Mouse (Mus musculus) intestine, postnatal 0 days (tissue): ENCODE results near the gene Plekhh3. TPM values are rescaled to one million over a fixed set of nuclear protein-coding genes. Genes with fewer than 3 reads are reported as not detected.
"Not testable (repeated sequence)": the region's sequence is repeated elsewhere in the genome, so short reads cannot be mapped to it uniquely, and the experiment has no call there.

Experiments
- ATAC-seq: fragments of 200-750 bp; cut with Nextera tagmentation; 2 replicates; pipeline ENCODE4 v1.8.0; 2017; ENCODE audit warnings: mild to moderate bottlenecking, moderate TSS enrichment, moderate library complexity
- H3K27ac ChIP-seq: fragments of 300-500 bp; sonication (generic); 2 replicates; pipeline ENCODE4 v1.5.1; 2014; ENCODE audit warnings: mild to moderate bottlenecking, low read depth, low read length, moderate library complexity
- H3K27me3 ChIP-seq: fragments of 300-500 bp; sonication (generic); replicated peaks from 2 replicates; pipeline ENCODE4 v1.6.1; 2014; ENCODE audit warnings: low read length, mixed read lengths; ENCODE audit not compliant: control insufficient read depth, insufficient read depth
- H3K36me3 ChIP-seq: fragments of 300-500 bp; sonication (generic); 2 replicates; pipeline ENCODE4 v1.6.1; 2014; ENCODE audit warnings: mild to moderate bottlenecking, moderate library complexity; ENCODE audit not compliant: control insufficient read depth, insufficient read depth
- H3K4me1 ChIP-seq: fragments of 300-500 bp; sonication (generic); replicated peaks from 2 replicates; pipeline ENCODE4 v1.6.1; 2014; ENCODE audit warnings: antibody characterized with exemption, low read length, mixed read lengths; ENCODE audit not compliant: control insufficient read depth, insufficient read depth
- H3K4me2 ChIP-seq: fragments of 300-500 bp; sonication (generic); replicated peaks from 2 replicates; pipeline ENCODE4 v1.6.1; 2014; ENCODE audit warnings: low read depth, mild to moderate bottlenecking, moderate library complexity
- H3K4me3 ChIP-seq: fragments of 300-500 bp; sonication (generic); 2 replicates; pipeline ENCODE4 v1.5.1; 2014; ENCODE audit warnings: low read depth, low read length
- H3K9ac ChIP-seq: fragments of 300-500 bp; sonication (generic); 2 replicates; pipeline ENCODE4 v1.6.1; 2014; ENCODE audit warnings: mild to moderate bottlenecking, low read depth, low read length
- H3K9me3 ChIP-seq: fragments of 300-500 bp; sonication (generic); 2 replicates; pipeline ENCODE4 v1.6.1; 2016; ENCODE audit warnings: mixed run types; ENCODE audit not compliant: control insufficient read depth
- CTCF ChIP-seq: sonication (generic); IDR thresholded peaks from 2 replicates; pipeline ENCODE4 v1.5.1; 2016; ENCODE audit warnings: low read depth, mild to moderate bottlenecking, control low read depth, antibody characterized with exemption, moderate library complexity
- WGBS: fragments of 180-500 bp; shearing (Covaris S2); extraction: QIAGEN DNeasy Blood & Tissue Kit; methylation state at CpG from one replicate; pipeline ENCODE4 v1.1.7; 2014; 5-methylcytosine and 5-hydroxymethylcytosine counted together
- polyA plus RNA-seq: library from polyadenylated mRNA; unstranded; fragments of >200 nt; fragmentation: Nextera tagmentation; extraction: Ambion mirVana; gene quantifications from 2 replicates; pipeline ENCODE4 v1.2.1, GENCODE M21; 2015

Plekhh3 gene
- polyA plus RNA-seq, 1 experiment from 2014 or later: 7.8 TPM

GRCm38 (mm10) chr11:101164677-101165580, 6.2 kb downstream of the Plekhh3 start:
- WGBS: 66% methylated on average over 35 of the region's 35 CpGs
- Histone ChIP-seq H3K9ac (no peak overlapping the region), H3K4me3 (no peak overlapping the region), H3K9me3 (no peaks in the 10 kb centered on the region), H3K27me3 (no peaks in the 10 kb centered on the region), H3K27ac (no peak overlapping the region), H3K4me1 (peaks cover 14% of the 10 kb centered on the region; the same call in 1 of the 2 replicates), H3K36me3 (peaks cover 67% of the 10 kb centered on the region), H3K4me2 (no peak overlapping the region)
- no peak for ATAC-seq
- no peak for TF ChIP-seq CTCF

GRCm38 (mm10) chr11:101164351-101164665, 6.8 kb downstream of the Plekhh3 start:
- H3K9me3 ChIP-seq: no peaks in the 10 kb centered on the region
- H3K27ac ChIP-seq: no peak overlapping the region
- no peak overlapping the region for H3K4me2 ChIP-seq
- no peak overlapping the region for H3K4me3 ChIP-seq
- no peak for TF ChIP-seq CTCF
- H3K4me1 ChIP-seq: peaks cover 9% of the 10 kb centered on the region; the same call in 1 of the 2 replicates
- no peak for ATAC-seq
- H3K36me3 ChIP-seq: peaks cover 67% of the 10 kb centered on the region
- no peak overlapping the region for H3K9ac ChIP-seq
- WGBS: 62% methylated on average over 21 of the region's 21 CpGs
- no peaks in the 10 kb centered on the region for H3K27me3 ChIP-seq

- Histone ChIP-seq H3K27me3 (no peaks in the 10 kb centered on the region), H3K4me1 (peaks cover 3% of the 10 kb centered on the region; the same call in 1 of the 2 replicates), H3K9ac (no peak overlapping the region), H3K4me2 (no peak overlapping the region), H3K9me3 (no peaks in the 10 kb centered on the region), H3K4me3 (no peak overlapping the region), H3K36me3 (peaks cover 67% of the 10 kb centered on the region), H3K27ac (no peak overlapping the region)
- WGBS: 58% methylated on average over 47 of the region's 49 CpGs
- 0 out of 2 replicates have a peak, but pooled peaks have one; percentile 19 for ATAC-seq
- no peak for TF ChIP-seq CTCF
These were observed 7.4 kb downstream of the Plekhh3 start for GRCm38 (mm10) chr11:101163476-101164350.

GRCm38 (mm10) chr11:101162772-101163171, 8.4 kb downstream of the Plekhh3 start:
- H3K27ac ChIP-seq: no peak overlapping the region
- no peak overlapping the region for H3K9ac ChIP-seq
- H3K4me3 ChIP-seq: no peak overlapping the region
- H3K36me3 ChIP-seq: peaks cover 61% of the 10 kb centered on the region
- H3K9me3 ChIP-seq: no peaks in the 10 kb centered on the region
- no peaks in the 10 kb centered on the region for H3K4me1 ChIP-seq
- ATAC-seq: no peak
- WGBS: 70% methylated on average over 5 of the region's 5 CpGs
- no peaks in the 10 kb centered on the region for H3K27me3 ChIP-seq
- no peak overlapping the region for H3K4me2 ChIP-seq
- TF ChIP-seq CTCF: no peak

- H3K9ac ChIP-seq: no peak overlapping the region
These were observed 8.8 kb downstream of the Plekhh3 start for GRCm38 (mm10) chr11:101162301-101162700.

GRCm38 (mm10) chr11:101161551-101161950, 9.6 kb downstream of the Plekhh3 start:
- H3K4me3 ChIP-seq: no peak overlapping the region
- no peaks in the 10 kb centered on the region for H3K9me3 ChIP-seq
- peaks cover 49% of the 10 kb centered on the region for H3K36me3 ChIP-seq
- H3K27me3 ChIP-seq: no peaks in the 10 kb centered on the region
- 89% methylated on average over 15 of the region's 15 CpGs for WGBS
- H3K27ac ChIP-seq: no peak overlapping the region
- no peak for TF ChIP-seq CTCF
- no peaks in the 10 kb centered on the region for H3K4me1 ChIP-seq
- H3K9ac ChIP-seq: no peak overlapping the region
- H3K4me2 ChIP-seq: no peak overlapping the region
- ATAC-seq: no peak

More at GRCm38 (mm10) chr11:101162301-101162700, 8.8 kb downstream of the Plekhh3 start:
- no peak; the same call in 1 of the 2 replicates for ATAC-seq
- peaks cover 56% of the 10 kb centered on the region for H3K36me3 ChIP-seq
- H3K4me1 ChIP-seq: no peaks in the 10 kb centered on the region
- no peak overlapping the region for H3K4me3 ChIP-seq
- no peaks in the 10 kb centered on the region for H3K27me3 ChIP-seq
- no peaks in the 10 kb centered on the region for H3K9me3 ChIP-seq
- WGBS: 53% methylated on average over 5 of the region's 5 CpGs
- no peak overlapping the region for H3K27ac ChIP-seq
- no peak for TF ChIP-seq CTCF
- H3K4me2 ChIP-seq: no peak overlapping the region

- WGBS: 70% methylated on average over 6 of the region's 8 CpGs
These were observed 10.1 kb downstream of the Plekhh3 start for GRCm38 (mm10) chr11:101160981-101161505.

GRCm38 (mm10) chr11:101160151-101160550, 11.0 kb downstream of the Plekhh3 start:
- not testable (repeated sequence) for H3K9me3 ChIP-seq, ATAC-seq, H3K4me3 ChIP-seq, H3K4me2 ChIP-seq, H3K4me1 ChIP-seq, H3K27ac ChIP-seq, H3K27me3 ChIP-seq, H3K9ac ChIP-seq
- peaks cover 35% of the 10 kb centered on the region for H3K36me3 ChIP-seq
- 83% methylated on average over 8 of the region's 10 CpGs for WGBS

More at GRCm38 (mm10) chr11:101160981-101161505, 10.1 kb downstream of the Plekhh3 start:
- not testable (repeated sequence) for H3K4me2 ChIP-seq, H3K4me1 ChIP-seq, H3K9ac ChIP-seq, H3K27me3 ChIP-seq, H3K27ac ChIP-seq, ATAC-seq, H3K4me3 ChIP-seq, H3K9me3 ChIP-seq
- H3K36me3 ChIP-seq: peaks cover 44% of the 10 kb centered on the region
